Mouse (Mus musculus) embryonic stem cell, embryonic (primary cell): ENCODE measurements around the gene Dgkb.

Experiments
- CTCF ChIA-PET, 4 experiments: fragments of 300-600 bp in 2 of 4; fragments of 350-600 bp in 2 of 4; sonication (Branson Sonifier 250); formaldehyde crosslinking; loops; one replicate each; lab custom pipeline; 2022; ENCODE audit warnings: inconsistent platforms in 2 of 4; lab: Charles Lee
- POLR2A ChIA-PET, 4 experiments: fragments of 300-600 bp in 2 of 4; fragments of 350-600 bp in 2 of 4; sonication (Branson Sonifier 250); formaldehyde crosslinking; loops; one replicate each; lab custom pipeline; 2022; ENCODE audit warnings: antibody characterized with exemption in 4 of 4, inconsistent platforms in 1 of 4; lab: Charles Lee

Dgkb gene

DNA sequence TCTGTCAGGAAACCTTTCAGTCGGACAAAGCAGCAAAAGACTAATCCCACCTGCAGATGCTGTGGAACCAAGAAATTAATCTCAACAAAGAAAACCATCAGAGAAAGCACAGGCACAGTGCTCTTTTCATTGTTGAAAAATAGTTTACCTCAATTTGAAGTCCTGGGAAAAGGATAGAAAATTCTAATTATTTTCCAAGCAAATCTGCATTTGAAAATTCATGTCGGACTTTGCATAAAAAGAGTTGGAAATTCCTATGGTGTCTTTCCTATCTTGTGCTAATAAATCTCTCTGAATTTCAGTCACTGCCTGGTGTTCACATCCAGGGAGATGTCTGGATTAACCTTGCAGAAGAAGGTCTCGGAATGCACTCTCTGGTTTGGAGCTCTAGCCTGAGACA lies at the start of gene Dgkb:
TSS of gene Dgkb (plus strand) at position 301 of the 400 bp plus-strand sequence.
- ChIA-PET CTCF (no interaction called here), POLR2A (no interaction called here)

DNA sequence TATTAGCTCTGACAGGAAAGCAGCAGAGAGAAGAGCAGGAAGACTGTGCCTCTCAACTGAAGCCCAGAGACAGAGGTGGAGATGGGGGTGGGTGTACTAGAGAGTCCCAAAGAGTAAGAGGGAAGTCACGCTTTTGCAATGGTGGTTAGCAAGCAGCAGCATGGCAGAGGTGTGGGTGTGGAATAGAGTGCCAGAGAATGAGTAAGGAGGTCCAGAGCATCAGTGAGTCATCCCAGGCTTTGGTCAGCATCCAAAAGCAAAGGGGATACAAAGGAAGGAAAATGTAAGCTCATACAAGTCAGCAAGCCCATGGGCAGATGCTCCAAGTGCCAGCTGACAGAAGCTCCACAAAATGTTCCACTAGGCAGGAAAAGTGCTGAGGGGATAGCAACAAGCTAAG lies 47.7 kb upstream of the Dgkb start:
- ChIA-PET CTCF (no interaction called here), POLR2A (no interaction called here)

DNA sequence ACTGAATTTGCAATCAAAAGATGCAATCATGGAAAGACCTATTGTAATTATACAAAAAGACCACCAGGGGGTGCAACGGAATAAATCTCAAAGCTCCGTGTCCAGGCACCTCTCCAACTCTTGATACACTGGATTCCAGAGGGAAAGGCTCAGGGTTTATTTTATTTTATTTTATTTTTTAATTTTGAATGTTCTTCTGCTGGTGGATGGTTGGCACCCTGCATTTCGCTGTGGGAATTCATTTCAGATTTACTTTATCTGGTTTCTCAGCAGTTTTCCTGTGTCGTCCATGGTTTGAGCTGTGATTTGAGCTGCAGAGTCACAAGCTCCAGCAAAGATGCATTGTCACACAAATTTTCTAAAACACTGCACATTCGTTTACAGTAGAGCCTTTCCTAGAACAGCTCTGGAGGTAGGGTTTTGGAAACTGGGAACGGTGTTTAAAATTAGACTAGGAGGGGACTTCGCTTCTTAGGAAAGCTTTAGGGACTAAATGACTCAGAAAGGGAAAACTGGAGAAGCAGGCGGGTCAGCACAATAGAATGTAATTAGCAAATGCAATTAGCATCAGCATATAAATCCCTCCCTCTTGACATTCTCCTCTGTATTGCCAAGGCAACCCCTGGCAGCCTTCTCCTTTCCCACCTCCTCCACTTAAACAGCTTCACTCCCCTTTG lies 43.7 kb upstream of the Dgkb start:
- ChIA-PET CTCF (interaction anchor here in 3 of 4 experiments (0.6 to 1.6 kb wide), 13 partner anchors 35 to 1379 kb away, joined by 3 to 6 read pairs (median 4); no protein-coding TSS in a partner anchor), POLR2A (interaction anchor here in 2 of 4 experiments (0.6 to 1.0 kb wide), 3 partner anchors 107 to 341 kb away, joined by 3 read pairs; no protein-coding TSS in a partner anchor)

DNA sequence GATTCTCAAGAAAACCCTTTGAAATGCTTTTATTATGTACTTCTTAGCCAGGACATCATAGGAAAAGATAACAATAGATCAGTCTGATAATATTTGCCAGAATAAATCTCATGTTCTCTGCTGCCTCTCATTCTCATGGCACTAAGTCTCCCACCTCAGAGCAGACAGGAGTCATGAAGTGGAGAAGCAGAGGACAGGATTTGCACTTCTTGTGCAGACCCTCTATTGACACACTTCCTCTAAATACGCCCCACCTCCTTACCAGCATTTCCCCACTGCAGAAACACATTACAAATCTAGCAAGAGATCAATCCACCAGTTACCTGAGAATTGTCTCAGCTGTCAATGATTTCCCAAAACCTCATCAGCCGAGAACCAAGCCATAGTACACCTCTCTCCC lies 42.9 kb upstream of the Dgkb start:
- CTCF ChIA-PET = interaction anchor here in 1 of 4 experiments (0.6 to 1.6 kb wide), 3 partner anchors 34 to 975 kb away, joined by 4 to 5 read pairs (median 4); no protein-coding TSS in a partner anchor
- POLR2A ChIA-PET = interaction anchor here in 1 of 4 experiments (0.6 kb wide), 1 partner anchor 77 kb away, joined by 3 read pairs; no protein-coding TSS in a partner anchor

DNA sequence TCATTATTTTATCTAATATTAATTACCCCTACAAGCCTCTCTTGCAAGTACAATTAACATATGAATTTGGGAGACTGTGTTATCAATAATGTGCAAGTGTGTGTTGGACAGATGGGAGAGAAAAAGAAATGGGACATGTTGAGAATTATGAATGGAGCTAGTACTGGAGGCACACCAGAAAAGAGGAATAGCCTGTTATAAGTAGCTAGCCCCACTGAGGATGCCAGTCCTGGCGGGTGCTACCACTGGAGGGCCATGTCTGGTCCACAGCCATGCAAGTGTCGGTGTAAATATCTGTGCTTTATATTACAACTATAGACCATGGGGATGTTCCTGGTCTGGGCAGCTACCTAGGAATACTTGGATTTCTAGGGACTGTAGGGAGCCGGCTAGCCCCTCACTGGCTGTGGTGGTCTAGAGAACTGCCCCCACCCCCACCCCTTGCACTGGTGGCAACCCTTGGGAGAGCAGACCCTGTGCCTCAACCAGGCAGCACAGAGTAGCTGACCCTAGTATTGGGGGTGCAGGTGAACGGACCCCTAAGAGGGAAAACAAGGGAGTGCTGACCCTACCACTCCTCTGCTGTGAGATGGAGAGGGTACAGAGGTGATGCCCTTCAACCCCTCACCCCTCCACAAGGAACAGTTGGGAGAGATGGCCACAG lies 21.1 kb upstream of the Dgkb start:
- POLR2A ChIA-PET = no interaction called here
- CTCF ChIA-PET = no interaction called here

DNA sequence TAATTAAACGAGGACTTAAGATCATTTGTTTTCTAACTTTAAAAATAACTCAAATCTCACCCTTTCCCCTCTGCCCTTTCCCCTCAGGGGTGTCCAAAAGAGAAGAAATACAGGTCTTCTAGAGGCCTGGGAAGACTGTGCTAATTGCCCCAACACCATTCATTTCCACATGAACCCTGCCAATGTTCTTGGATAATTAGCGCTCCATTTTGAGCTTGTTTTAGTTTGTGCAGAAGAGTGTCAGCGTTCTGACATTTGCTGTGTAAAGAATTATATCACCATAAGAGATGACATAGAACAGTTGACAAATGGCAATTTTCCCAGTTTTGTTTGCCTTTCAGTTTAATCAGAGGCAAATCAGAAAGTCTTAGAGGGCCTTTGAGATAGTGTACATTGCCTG lies 3.4 kb upstream of the Dgkb start:
- ChIA-PET POLR2A (no interaction called here), CTCF (no interaction called here)

DNA sequence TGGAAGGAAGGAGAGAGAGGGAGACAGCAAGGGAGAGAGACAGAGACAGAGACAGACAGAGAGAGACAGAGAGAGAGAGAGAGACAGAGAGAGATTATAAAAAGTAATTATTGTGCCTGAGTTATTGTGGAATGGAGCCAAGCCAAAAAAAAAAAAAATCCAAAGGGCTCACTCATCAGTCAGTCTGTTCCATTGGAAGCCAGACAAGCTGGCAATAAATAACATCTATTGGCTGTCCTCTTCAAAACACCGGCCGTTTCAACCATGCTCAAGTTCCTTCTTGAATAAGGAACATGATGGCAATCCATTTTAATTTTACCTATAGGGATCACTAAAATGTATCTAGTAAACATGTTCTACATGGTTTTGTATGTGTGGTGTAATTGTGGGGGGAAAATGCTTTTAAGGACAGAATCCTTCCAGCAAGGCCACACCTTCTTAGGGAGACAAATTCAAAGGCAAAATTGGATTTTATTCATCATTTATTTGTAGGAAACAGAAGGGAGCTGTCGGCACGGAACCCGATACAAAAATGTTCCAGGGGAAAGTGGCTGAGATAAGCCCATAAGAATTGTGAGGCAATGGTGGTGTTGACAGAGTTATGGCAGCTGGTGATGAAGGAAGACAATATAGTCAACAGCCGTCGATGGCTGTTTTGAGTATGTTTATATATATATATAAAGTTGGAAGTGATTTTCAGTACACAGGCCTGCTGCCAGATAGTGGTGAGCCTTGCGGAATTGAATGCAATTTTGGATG lies 3.7 kb downstream of the Dgkb start:
- CTCF ChIA-PET = no interaction called here
- POLR2A ChIA-PET = no interaction called here

DNA sequence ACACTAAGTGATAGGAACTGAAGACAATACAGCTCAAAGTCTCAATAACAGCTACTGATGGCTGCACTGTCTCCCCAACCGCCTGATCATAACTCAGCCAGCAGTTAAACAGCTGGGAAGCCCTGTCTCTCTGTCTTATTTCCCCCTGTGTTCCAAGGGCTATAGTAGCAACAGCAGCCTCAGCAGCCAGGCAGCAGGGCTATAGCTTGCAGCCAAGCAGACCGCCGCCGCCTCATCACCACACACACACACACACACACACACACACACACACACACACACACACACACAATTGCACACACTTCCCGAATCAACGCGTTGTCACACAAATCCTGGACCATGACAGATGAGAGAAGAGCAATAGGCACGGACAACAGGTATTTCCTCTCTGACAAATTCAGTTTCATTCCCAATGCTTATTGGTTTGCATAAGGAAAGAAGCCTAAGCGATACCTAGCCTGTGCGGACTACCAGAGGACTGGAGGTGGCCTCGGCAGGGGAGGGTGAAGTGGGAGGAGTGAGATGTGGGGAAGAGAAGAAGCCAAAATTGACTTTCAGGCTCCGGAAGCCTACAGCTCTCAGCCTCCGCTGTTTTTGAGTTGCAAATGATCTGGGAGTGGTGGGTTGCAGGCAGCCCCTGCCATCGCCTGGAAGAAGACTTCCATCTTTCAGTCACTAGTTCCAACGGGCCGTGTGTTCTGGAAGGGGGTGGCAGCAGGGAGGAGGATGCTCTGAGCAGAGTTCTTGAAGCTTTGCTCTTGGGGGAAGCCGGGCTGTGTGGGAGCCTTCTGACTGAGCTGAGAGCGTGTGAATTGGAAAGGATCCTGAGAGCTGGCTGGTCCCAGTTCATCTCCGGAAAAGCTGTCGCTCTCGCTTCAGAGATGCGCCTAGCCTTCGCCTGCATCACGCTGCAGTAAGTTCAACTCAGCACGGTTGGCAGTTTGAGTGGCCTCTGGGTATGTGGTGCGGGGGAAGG lies 62.8 kb downstream of the Dgkb start:
- CTCF ChIA-PET = interaction anchor here in 2 of 4 experiments (0.6 to 0.7 kb wide), 2 partner anchors 22 to 333 kb away, joined by 3 read pairs; no protein-coding TSS in a partner anchor
- POLR2A ChIA-PET = interaction anchor here in 1 of 4 experiments (1.0 kb wide), 1 partner anchor 107 kb away, joined by 3 read pairs; no protein-coding TSS in a partner anchor

DNA sequence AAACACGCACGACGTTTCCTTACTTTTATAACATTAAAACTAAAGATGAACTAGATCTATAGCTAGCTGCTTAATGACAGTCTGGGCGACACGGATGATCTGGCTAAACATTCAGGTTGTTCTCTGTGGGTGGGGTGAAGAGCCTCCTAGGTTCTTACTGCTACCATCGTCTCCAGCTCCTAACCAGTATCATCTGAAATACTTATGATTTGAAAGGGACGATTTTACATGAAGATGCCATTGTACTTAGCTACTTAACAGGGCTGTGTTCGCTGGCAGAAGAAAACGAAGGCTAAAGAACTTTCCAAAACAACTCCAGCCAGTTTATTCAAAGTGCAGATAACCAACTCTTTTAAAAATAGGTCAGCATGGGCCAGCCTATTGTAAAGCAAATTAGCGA lies 63.9 kb downstream of the Dgkb start:
- ChIA-PET POLR2A (no interaction called here), CTCF (no interaction called here)

DNA sequence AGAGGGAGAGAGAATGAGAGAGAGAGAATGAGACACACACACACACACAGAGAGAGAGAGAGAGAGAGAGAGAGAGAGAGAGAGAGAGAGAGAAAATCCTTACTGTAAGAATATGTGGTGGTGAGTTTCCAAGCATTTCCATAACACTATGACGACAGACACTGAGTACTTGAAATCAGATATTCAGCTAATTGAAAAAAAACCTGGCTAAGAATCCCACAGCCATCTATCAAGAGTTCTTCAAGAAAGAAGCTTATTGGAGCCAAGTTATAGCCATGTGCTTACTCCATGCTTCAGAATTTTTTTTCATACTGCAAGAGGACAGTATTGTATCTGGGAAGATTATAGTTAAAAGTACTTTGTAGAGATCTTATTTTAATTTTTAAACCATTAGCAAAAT lies 65.3 kb downstream of the Dgkb start:
- ChIA-PET CTCF (interaction anchor here in 1 of 4 experiments (0.7 kb wide), 1 partner anchor 543 kb away, joined by 9 read pairs; no protein-coding TSS in a partner anchor), POLR2A (interaction anchor here in 2 of 4 experiments (0.7 kb wide), 2 partner anchors 200 to 282 kb away, joined by 3 to 10 read pairs; no protein-coding TSS in a partner anchor)

DNA sequence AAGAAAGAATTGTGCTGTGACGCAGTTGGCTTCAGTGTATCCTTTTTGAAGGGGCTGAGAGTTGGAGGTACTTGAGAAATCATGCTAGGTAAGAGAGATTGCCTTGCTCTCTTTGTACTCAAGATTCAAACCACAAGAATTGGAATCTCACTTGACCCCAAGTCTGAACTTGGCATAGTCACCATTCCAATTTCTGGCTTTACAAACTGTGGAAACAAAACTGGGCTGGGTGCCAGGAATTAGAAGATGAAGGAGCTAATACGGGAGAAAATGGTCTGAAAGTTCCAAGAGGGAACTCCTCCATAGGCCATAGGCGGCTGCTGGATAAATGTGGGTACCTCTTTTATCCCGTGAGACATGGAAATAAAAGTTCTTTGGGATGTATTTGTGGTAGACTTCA lies 66.3 kb downstream of the Dgkb start:
- ChIA-PET POLR2A (no interaction called here), CTCF (no interaction called here)

DNA sequence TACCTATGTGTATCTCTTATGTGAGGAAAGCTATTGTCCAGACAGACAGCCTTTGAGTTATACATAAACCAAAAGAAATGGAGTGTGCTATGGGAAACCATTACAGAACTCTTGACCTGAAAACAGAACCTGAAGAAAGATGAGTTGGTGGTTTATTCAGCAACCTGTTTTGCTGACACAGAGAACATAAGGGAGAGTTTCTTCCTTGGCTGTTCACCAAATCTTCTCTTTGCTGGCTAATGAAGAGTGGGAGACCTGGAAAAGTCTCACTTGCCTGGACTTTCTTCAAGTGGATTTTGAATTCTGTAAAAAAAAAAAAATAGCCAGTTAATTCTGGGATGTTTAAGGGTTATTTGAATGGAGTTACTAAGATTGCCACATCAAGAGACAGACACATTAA lies 71.1 kb downstream of the Dgkb start:
- ChIA-PET POLR2A (no interaction called here), CTCF (no interaction called here)

DNA sequence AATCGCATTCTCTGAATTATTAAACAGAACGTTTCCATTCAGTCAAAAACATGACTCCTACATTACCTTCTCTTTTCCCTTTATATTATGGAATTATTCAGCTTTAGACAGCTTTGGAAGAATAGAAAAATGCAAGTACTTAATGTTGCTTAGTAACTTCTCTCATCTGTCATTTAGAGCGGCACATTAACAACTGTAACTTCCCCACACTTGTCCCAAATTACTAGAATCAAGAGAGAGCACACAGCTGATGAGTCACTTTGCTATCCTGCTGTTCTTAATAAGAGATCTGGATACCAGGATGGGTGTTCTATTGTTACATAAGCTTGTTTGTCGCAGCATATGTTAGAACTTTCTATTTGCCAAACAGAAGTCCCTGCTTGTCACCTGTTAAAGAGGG lies 71.9 kb downstream of the Dgkb start:
- ChIA-PET CTCF (no interaction called here), POLR2A (no interaction called here)

DNA sequence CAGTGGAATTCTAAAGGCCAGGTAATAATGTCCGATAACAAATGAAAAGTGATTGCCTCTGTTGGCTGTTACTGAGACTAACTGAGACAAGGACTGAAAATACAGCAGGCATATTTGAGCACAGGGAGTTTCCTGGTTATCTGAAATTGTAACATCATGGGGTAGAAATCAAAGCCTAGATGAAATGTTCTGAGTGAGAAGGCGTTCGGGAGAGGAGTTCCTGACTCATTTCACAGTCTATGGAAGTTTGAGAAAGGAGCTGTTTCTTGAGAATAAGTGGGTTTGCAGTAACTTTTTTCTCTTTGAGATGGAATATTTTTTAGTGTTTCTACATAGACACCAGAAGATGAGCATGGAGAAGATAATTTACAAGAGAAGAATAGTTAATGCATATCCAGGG lies 73.8 kb downstream of the Dgkb start:
- POLR2A ChIA-PET = no interaction called here
- CTCF ChIA-PET = no interaction called here

DNA sequence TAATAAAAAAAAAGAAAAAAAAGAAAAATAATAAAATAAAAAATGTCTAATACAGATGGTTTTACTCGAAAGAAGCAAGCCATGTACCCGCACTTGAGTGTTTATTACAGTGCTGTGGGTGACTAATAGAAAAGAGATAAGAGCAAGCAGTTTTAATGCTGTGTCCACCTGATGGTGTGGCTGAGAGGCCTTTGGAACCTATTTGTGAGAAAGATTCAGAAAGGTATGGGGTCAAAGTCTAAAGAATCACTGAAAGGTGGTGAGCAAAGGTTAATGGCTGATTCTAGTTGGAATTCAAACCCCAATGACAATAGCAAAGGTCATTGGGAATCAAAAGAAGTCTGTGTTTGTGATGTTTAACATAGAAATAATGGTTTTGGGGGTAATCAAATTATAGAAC lies 124.6 kb downstream of the Dgkb start:
- POLR2A ChIA-PET = no interaction called here

DNA sequence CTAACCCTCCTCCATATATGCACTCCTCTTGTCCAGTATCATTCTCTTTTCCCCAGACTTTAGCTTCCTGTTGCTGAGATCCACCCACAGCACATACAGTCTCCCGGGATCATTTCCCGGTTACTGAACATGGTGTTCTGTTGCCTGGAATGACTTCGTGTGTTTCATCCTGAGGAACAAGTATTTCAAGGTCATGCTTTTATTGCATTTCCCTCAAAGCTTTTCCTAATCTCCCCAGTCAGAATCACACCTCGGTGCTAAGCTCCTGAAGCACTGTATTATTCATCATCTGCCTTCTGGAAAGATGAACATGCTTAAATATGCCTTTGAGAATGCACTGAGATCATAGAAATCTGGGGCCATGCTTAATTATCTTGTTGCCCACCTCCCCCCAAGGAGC lies 138.7 kb downstream of the Dgkb start:
- CTCF ChIA-PET = no interaction called here

More for the DNA sequence above, 124.6 kb downstream of the Dgkb start:
- CTCF ChIA-PET = no interaction called here

DNA sequence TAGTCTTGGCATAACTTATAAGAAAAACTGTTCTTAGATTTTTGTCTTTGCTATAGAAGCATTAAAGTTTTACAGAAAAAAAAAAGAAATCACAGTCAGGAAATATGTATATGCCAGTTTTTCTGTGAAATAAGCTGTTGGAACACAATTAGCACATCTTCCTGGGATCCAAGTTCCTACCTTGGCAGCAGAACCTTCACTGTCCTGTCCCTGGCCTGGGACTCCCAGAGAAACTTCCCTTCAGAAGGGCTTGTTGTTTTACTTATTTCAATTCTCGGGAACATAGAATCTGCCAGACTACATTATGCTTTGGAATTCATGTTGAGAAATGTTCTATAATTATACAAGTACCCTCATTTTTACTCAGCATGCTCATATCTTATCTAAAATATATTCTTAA lies 154.0 kb downstream of the Dgkb start:
- ChIA-PET POLR2A (interaction anchor here in 1 of 4 experiments (0.5 kb wide), 1 partner anchor 979 kb away, joined by 3 read pairs; no protein-coding TSS in a partner anchor), CTCF (interaction anchor here in 1 of 4 experiments (0.7 kb wide), 1 partner anchor 23 kb away, joined by 3 read pairs; no protein-coding TSS in a partner anchor)

More for the DNA sequence above, 138.7 kb downstream of the Dgkb start:
- POLR2A ChIA-PET = no interaction called here

DNA sequence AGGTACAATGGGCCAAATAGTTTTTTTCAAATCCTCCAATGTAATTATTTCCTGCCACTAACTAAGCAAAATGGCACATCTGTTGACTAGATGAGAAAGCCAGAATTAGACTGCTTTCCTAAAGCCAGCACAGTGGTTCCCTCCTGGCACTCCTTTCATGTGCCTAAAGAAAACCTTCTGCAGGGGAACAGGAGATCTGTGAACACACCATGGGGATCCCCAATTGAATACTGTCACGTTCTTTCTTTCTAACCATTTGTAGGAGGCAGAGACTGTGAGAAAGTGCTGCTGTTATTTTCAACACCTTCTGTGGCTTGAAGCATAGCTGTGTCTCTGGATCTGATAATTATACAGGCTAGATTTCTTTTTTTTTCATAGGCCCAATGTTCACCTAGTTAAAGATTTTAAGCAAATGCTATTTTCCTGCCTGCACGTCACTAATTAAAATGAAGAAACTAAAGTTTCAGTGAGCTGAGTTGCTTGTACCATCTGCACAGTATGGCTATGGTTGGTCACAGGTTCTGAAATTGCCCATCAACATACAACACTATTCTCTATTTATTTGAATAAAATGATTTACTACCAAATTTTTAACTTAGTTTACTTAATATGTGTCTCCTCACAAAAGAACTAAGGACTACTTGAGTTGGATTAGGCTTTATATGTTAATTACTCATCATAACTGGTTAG lies 161.1 kb downstream of the Dgkb start:
- CTCF ChIA-PET = no interaction called here
- POLR2A ChIA-PET = no interaction called here
